Mouse (Mus musculus): ENCODE measurements around the gene Chd2. TPM values are rescaled to one million over a fixed set of nuclear protein-coding genes. Genes with fewer than 3 reads are reported as not detected.

Gene Chd2
- polyA plus RNA-seq, 1 experiment from 2014 or later: 34.6 TPM

GRCm38 (mm10) chr7:73390426-73391001 is 151.1 kb downstream of the Chd2 start:
- Histone ChIP-seq H3K4me2 (peak overlapping the region; percentile 90), H3K36me3 (peaks cover 12% of the 10 kb centered on the region; the same call in 1 of the 2 replicates), H3K9ac (peak overlapping the region; percentile 94), H3K4me3 (peak overlapping the region; percentile 75), H3K27me3 (no peaks in the 10 kb centered on the region), H3K27ac (replicated peaks) (peak overlapping the region; percentile 94), H3K9me3 (no peaks in the 10 kb centered on the region), H3K4me1 (replicated peaks) (peaks cover 76% of the 10 kb centered on the region)
- 2% methylated on average over 18 of the region's 18 CpGs for WGBS
- ATAC-seq (ENCODE audit: low read depth): peak; percentile 37

GRCm38 (mm10) chr7:73389871-73390294 is 151.7 kb downstream of the Chd2 start:
- H3K9ac ChIP-seq: peak overlapping the region; percentile 94
- no peak for ATAC-seq (ENCODE audit: low read depth)
- H3K9me3 ChIP-seq: no peaks in the 10 kb centered on the region
- H3K4me1 ChIP-seq (replicated peaks): peaks cover 76% of the 10 kb centered on the region
- peak overlapping the region; percentile 75 for H3K4me3 ChIP-seq
- peaks cover 12% of the 10 kb centered on the region; the same call in 1 of the 2 replicates for H3K36me3 ChIP-seq
- H3K27ac ChIP-seq (replicated peaks): peak overlapping the region; percentile 94
- WGBS: 1% methylated on average over 15 of the region's 15 CpGs
- H3K27me3 ChIP-seq: no peaks in the 10 kb centered on the region
- peak overlapping the region; percentile 90 for H3K4me2 ChIP-seq

- Histone ChIP-seq H3K4me2 (peak overlapping the region; percentile 90), H3K9ac (peak overlapping the region; percentile 94; the same call in 1 of the 2 replicates), H3K9me3 (no peaks in the 10 kb centered on the region), H3K36me3 (peaks cover 12% of the 10 kb centered on the region; the same call in 1 of the 2 replicates), H3K4me1 (replicated peaks) (peaks cover 74% of the 10 kb centered on the region), H3K27ac (replicated peaks) (peak overlapping the region; percentile 94), H3K27me3 (no peaks in the 10 kb centered on the region), H3K4me3 (peak overlapping the region; percentile 75)
- 5% methylated on average over 9 of the region's 9 CpGs for WGBS
- no peak for ATAC-seq (ENCODE audit: low read depth)
These were observed 152.2 kb downstream of the Chd2 start for GRCm38 (mm10) chr7:73389419-73389818.

- Histone ChIP-seq H3K9ac (no peak overlapping the region), H3K4me1 (replicated peaks) (peaks cover 72% of the 10 kb centered on the region), H3K27ac (replicated peaks) (peak overlapping the region; percentile 94; the same call in 1 of the 2 replicates), H3K27me3 (no peaks in the 10 kb centered on the region), H3K36me3 (peaks cover 12% of the 10 kb centered on the region; the same call in 1 of the 2 replicates), H3K4me3 (no peak overlapping the region), H3K9me3 (no peaks in the 10 kb centered on the region), H3K4me2 (peak overlapping the region; percentile 90)
- no peak for ATAC-seq (ENCODE audit: low read depth)
- 74% methylated on average over 2 of the region's 2 CpGs for WGBS
These were observed 152.8 kb downstream of the Chd2 start for GRCm38 (mm10) chr7:73388866-73389265.

GRCm38 (mm10) chr7:73382843-73383242 is 158.8 kb downstream of the Chd2 start:
- Histone ChIP-seq H3K36me3 (peaks cover 4% of the 10 kb centered on the region; the same call in 1 of the 2 replicates), H3K27ac (replicated peaks) (peak overlapping the region; percentile 18; the same call in 1 of the 2 replicates), H3K9me3 (no peaks in the 10 kb centered on the region), H3K4me1 (replicated peaks) (peaks cover 85% of the 10 kb centered on the region), H3K4me2 (peak overlapping the region; percentile 89), H3K4me3 (no peak overlapping the region), H3K27me3 (no peaks in the 10 kb centered on the region; the same call in 1 of the 2 replicates), H3K9ac (0 out of 2 replicates have a peak overlapping the region, but pooled peaks have one; percentile 35)
- ATAC-seq (ENCODE audit: low read depth): no peak
- 69% methylated on average over 7 of the region's 7 CpGs for WGBS

GRCm38 (mm10) chr7:73378034-73378433 is 163.6 kb downstream of the Chd2 start:
- Histone ChIP-seq H3K4me2 (peak overlapping the region; percentile 89), H3K9me3 (no peaks in the 10 kb centered on the region), H3K4me1 (replicated peaks) (peaks cover 92% of the 10 kb centered on the region), H3K27me3 (peaks cover 10% of the 10 kb centered on the region), H3K36me3 (no peaks in the 10 kb centered on the region), H3K4me3 (peak overlapping the region; percentile 83), H3K27ac (replicated peaks) (peak overlapping the region; percentile 97), H3K9ac (peak overlapping the region; percentile 97)
- ATAC-seq (ENCODE audit: low read depth): no peak
- 52% methylated on average over 6 of the region's 6 CpGs for WGBS

- H3K27ac ChIP-seq (replicated peaks): peak overlapping the region; percentile 97
- peaks cover 12% of the 10 kb centered on the region for H3K27me3 ChIP-seq
- ATAC-seq (ENCODE audit: low read depth): no peak
- H3K9ac ChIP-seq: peak overlapping the region; percentile 97
- peak overlapping the region; percentile 83 for H3K4me3 ChIP-seq
- peak overlapping the region; percentile 89 for H3K4me2 ChIP-seq
- H3K36me3 ChIP-seq: no peaks in the 10 kb centered on the region
- 12% methylated on average over 12 of the region's 12 CpGs for WGBS
- no peaks in the 10 kb centered on the region for H3K9me3 ChIP-seq
- H3K4me1 ChIP-seq (replicated peaks): peaks cover 94% of the 10 kb centered on the region
These were observed 164.3 kb downstream of the Chd2 start for GRCm38 (mm10) chr7:73377307-73377706.

Other genes starting within 250 kb of the Chd2 start
- gene Rgma, start 166.3 kb downstream of the Chd2 start, polyA plus RNA-seq (2015; fragmentation: Nextera tagmentation; extraction: Ambion mirVana): 41.4 and 49.6 TPM in 2 replicates
- 26.3 and 34.3 TPM in 2 replicates for gene Fam174b, start 198.5 kb upstream of the Chd2 start, polyA plus RNA-seq (2015; fragmentation: Nextera tagmentation; extraction: Ambion mirVana)